Mouse (Mus musculus): ENCODE data around the gene Phf14. TPM values are rescaled to one million over a fixed set of nuclear protein-coding genes. Genes with fewer than 3 reads are reported as not detected.

Gene Phf14
- polyA plus RNA-seq, 1 experiment from 2014 or later, result 106 TPM

GRCm38 (mm10) chr6:12082531-12083216, 175.1 kb downstream of the Phf14 start:
- no peaks in the 10 kb centered on the region for H3K4me1 ChIP-seq (ENCODE audit: control insufficient read depth, insufficient read depth, low read length)
- no peaks in the 10 kb centered on the region for H3K9me3 ChIP-seq (ENCODE audit: control insufficient read depth, low read depth, low read length)
- ATAC-seq (ENCODE audit: insufficient number of reproducible peaks, insufficient read depth, low FRiP score, low read depth), result no peak
- peak overlapping the region; percentile 58; the same call in 1 of the 2 replicates for H3K27ac ChIP-seq (ENCODE audit: low read length)
- H3K9ac ChIP-seq (replicated peaks; ENCODE audit: low read depth, low read length), result no peak overlapping the region
- H3K27me3 ChIP-seq (ENCODE audit: control insufficient read depth, insufficient read depth, low read length), result no peaks in the 10 kb centered on the region
- no peak overlapping the region for H3K4me2 ChIP-seq (replicated peaks; ENCODE audit: low read depth, low read length)
- H3K4me3 ChIP-seq (ENCODE audit: low read depth, low read length), result no peak overlapping the region
- no peaks in the 10 kb centered on the region for H3K36me3 ChIP-seq (ENCODE audit: control insufficient read depth, insufficient read depth, low read length)
- WGBS, result 71% methylated on average over 6 of the region's 6 CpGs

- Histone ChIP-seq H3K4me3 (ENCODE audit: low read depth, low read length) (no peak overlapping the region), H3K4me1 (ENCODE audit: control insufficient read depth, insufficient read depth, low read length) (no peaks in the 10 kb centered on the region), H3K4me2 (replicated peaks; ENCODE audit: low read depth, low read length) (no peak overlapping the region), H3K27me3 (ENCODE audit: control insufficient read depth, insufficient read depth, low read length) (no peaks in the 10 kb centered on the region), H3K27ac (ENCODE audit: low read length) (no peak overlapping the region), H3K9ac (replicated peaks; ENCODE audit: low read depth, low read length) (no peak overlapping the region), H3K36me3 (ENCODE audit: control insufficient read depth, insufficient read depth, low read length) (no peaks in the 10 kb centered on the region), H3K9me3 (ENCODE audit: control insufficient read depth, low read depth, low read length) (no peaks in the 10 kb centered on the region)
- no peak for ATAC-seq (ENCODE audit: insufficient number of reproducible peaks, insufficient read depth, low FRiP score, low read depth)
- 78% methylated on average over 5 of the region's 5 CpGs for WGBS
Measured at GRCm38 (mm10) chr6:12084721-12085120, 177.1 kb downstream of the Phf14 start.

GRCm38 (mm10) chr6:12089439-12089992, 181.9 kb downstream of the Phf14 start:
- Histone ChIP-seq H3K4me2 (replicated peaks; ENCODE audit: low read depth, low read length) (no peak overlapping the region), H3K27ac (ENCODE audit: low read length) (no peak overlapping the region), H3K36me3 (ENCODE audit: control insufficient read depth, insufficient read depth, low read length) (no peaks in the 10 kb centered on the region), H3K9me3 (ENCODE audit: control insufficient read depth, low read depth, low read length) (no peaks in the 10 kb centered on the region), H3K4me3 (ENCODE audit: low read depth, low read length) (no peak overlapping the region), H3K4me1 (ENCODE audit: control insufficient read depth, insufficient read depth, low read length) (no peaks in the 10 kb centered on the region), H3K27me3 (ENCODE audit: control insufficient read depth, insufficient read depth, low read length) (no peaks in the 10 kb centered on the region), H3K9ac (replicated peaks; ENCODE audit: low read depth, low read length) (no peak overlapping the region)
- no peak for ATAC-seq (ENCODE audit: insufficient number of reproducible peaks, insufficient read depth, low FRiP score, low read depth)
- 70% methylated on average over 3 of the region's 3 CpGs for WGBS

DNA sequence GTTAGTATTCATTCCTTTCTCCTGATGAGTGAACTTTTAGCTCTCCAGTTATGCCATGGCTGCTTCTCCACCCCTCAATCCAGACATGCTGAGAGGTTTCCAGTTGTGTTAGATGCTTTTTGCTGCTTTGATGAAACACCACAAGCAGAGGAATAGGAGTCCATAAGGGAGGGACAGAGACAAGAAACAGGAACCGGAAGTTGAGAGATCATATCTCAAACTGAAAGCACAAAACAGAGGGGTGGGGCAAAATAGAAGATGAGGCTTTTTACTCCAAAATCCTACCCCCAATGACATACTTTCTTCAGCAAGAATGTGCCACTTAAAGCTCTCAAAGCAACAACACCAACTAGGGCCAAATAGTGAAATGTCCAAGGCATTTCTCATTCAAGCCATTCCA, 188.1 kb downstream of the Phf14 start:
- Histone ChIP-seq H3K27me3 (ENCODE audit: control insufficient read depth, insufficient read depth, low read length) (no peaks in the 10 kb centered on the region), H3K4me2 (replicated peaks; ENCODE audit: low read depth, low read length) (no peak overlapping the region), H3K36me3 (ENCODE audit: control insufficient read depth, insufficient read depth, low read length) (no peaks in the 10 kb centered on the region), H3K4me3 (ENCODE audit: low read depth, low read length) (no peak overlapping the region), H3K9me3 (ENCODE audit: control insufficient read depth, low read depth, low read length) (no peaks in the 10 kb centered on the region), H3K4me1 (ENCODE audit: control insufficient read depth, insufficient read depth, low read length) (no peaks in the 10 kb centered on the region), H3K27ac (ENCODE audit: low read length) (no peak overlapping the region), H3K9ac (replicated peaks; ENCODE audit: low read depth, low read length) (no peak overlapping the region)
- ATAC-seq (ENCODE audit: insufficient number of reproducible peaks, insufficient read depth, low FRiP score, low read depth), result no peak
- WGBS, result 79% methylated on average over 1 of the region's 1 CpGs

GRCm38 (mm10) chr6:12097125-12097524, 189.5 kb downstream of the Phf14 start:
- Histone ChIP-seq H3K4me2 (replicated peaks; ENCODE audit: low read depth, low read length) (no peak overlapping the region), H3K36me3 (ENCODE audit: control insufficient read depth, insufficient read depth, low read length) (no peaks in the 10 kb centered on the region), H3K4me1 (ENCODE audit: control insufficient read depth, insufficient read depth, low read length) (no peaks in the 10 kb centered on the region), H3K27me3 (ENCODE audit: control insufficient read depth, insufficient read depth, low read length) (no peaks in the 10 kb centered on the region), H3K27ac (ENCODE audit: low read length) (no peak overlapping the region), H3K9ac (replicated peaks; ENCODE audit: low read depth, low read length) (no peak overlapping the region), H3K9me3 (ENCODE audit: control insufficient read depth, low read depth, low read length) (no peaks in the 10 kb centered on the region), H3K4me3 (ENCODE audit: low read depth, low read length) (no peak overlapping the region)
- WGBS, result 62% methylated on average over 4 of the region's 4 CpGs
- ATAC-seq (ENCODE audit: insufficient number of reproducible peaks, insufficient read depth, low FRiP score, low read depth), result no peak

DNA sequence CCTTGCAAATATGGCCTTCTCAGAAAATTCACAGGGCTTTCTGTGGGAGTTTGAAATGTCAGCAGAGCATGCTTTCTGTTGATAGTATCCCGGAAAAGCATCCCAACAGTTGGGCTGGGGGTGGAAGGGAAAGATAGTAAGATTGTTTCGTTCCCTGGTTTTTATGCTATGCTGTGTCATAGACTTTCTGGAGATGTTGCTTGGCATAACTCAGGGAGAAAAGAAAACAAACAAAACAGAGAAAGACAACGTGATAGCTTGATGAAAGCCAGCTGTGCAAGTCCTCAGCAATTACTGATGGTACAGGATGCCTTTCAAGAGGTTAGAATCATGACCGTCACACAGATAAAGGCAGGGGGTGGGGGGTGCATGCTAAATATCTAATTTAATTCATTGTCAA, 197.5 kb downstream of the Phf14 start:
- Histone ChIP-seq H3K4me2 (replicated peaks; ENCODE audit: low read depth, low read length) (no peak overlapping the region), H3K27me3 (ENCODE audit: control insufficient read depth, insufficient read depth, low read length) (no peaks in the 10 kb centered on the region), H3K9me3 (ENCODE audit: control insufficient read depth, low read depth, low read length) (no peaks in the 10 kb centered on the region), H3K9ac (replicated peaks; ENCODE audit: low read depth, low read length) (no peak overlapping the region), H3K4me3 (ENCODE audit: low read depth, low read length) (no peak overlapping the region), H3K4me1 (ENCODE audit: control insufficient read depth, insufficient read depth, low read length) (no peaks in the 10 kb centered on the region), H3K27ac (ENCODE audit: low read length) (no peak overlapping the region), H3K36me3 (ENCODE audit: control insufficient read depth, insufficient read depth, low read length) (no peaks in the 10 kb centered on the region)
- no peak for ATAC-seq (ENCODE audit: insufficient number of reproducible peaks, insufficient read depth, low FRiP score, low read depth)
- 40% methylated on average over 4 of the region's 4 CpGs for WGBS

- Histone ChIP-seq H3K9me3 (ENCODE audit: control insufficient read depth, low read depth, low read length) (no peaks in the 10 kb centered on the region), H3K4me2 (replicated peaks; ENCODE audit: low read depth, low read length) (no peak overlapping the region), H3K27me3 (ENCODE audit: control insufficient read depth, insufficient read depth, low read length) (no peaks in the 10 kb centered on the region), H3K4me1 (ENCODE audit: control insufficient read depth, insufficient read depth, low read length) (no peaks in the 10 kb centered on the region), H3K9ac (replicated peaks; ENCODE audit: low read depth, low read length) (no peak overlapping the region), H3K27ac (ENCODE audit: low read length) (no peak overlapping the region), H3K4me3 (ENCODE audit: low read depth, low read length) (no peak overlapping the region), H3K36me3 (ENCODE audit: control insufficient read depth, insufficient read depth, low read length) (no peaks in the 10 kb centered on the region)
- WGBS, result 56% methylated on average over 10 of the region's 10 CpGs
- no peak for ATAC-seq (ENCODE audit: insufficient number of reproducible peaks, insufficient read depth, low FRiP score, low read depth)
Measured at GRCm38 (mm10) chr6:12107326-12107725, 199.7 kb downstream of the Phf14 start.

- H3K36me3 ChIP-seq (ENCODE audit: control insufficient read depth, insufficient read depth, low read length), result no peaks in the 10 kb centered on the region
- H3K4me3 ChIP-seq (ENCODE audit: low read depth, low read length), result no peak overlapping the region
- 23% methylated on average over 8 of the region's 8 CpGs for WGBS
- H3K27ac ChIP-seq (ENCODE audit: low read length), result no peak overlapping the region
- H3K27me3 ChIP-seq (ENCODE audit: control insufficient read depth, insufficient read depth, low read length), result no peaks in the 10 kb centered on the region
- H3K4me2 ChIP-seq (replicated peaks; ENCODE audit: low read depth, low read length), result no peak overlapping the region
- no peak overlapping the region for H3K9ac ChIP-seq (replicated peaks; ENCODE audit: low read depth, low read length)
- H3K4me1 ChIP-seq (ENCODE audit: control insufficient read depth, insufficient read depth, low read length), result no peaks in the 10 kb centered on the region
- no peak for ATAC-seq (ENCODE audit: insufficient number of reproducible peaks, insufficient read depth, low FRiP score, low read depth)
- H3K9me3 ChIP-seq (ENCODE audit: control insufficient read depth, low read depth, low read length), result no peaks in the 10 kb centered on the region
Measured at GRCm38 (mm10) chr6:12107786-12108185, 200.2 kb downstream of the Phf14 start.

Measured in stomach, embryonic 14.5 days (tissue).